Mouse (Mus musculus) spleen, postnatal 4 days (tissue): ENCODE data around the gene Btn2a2.

Experiments used
- DNase-seq, 2 experiments: peaks; one replicate each; pipeline ENCODE4 v3.0.0; 2022; ENCODE audit warnings: low spot score in 2 of 2

Btn2a2 gene

GRCm38 (mm10) chr13:23497656-23498321 is 9.1 kb upstream of the Btn2a2 start:
- DNase-seq: peak; percentile 48 to 72

- DNase-seq: no peak
Observed at GRCm38 (mm10) chr13:23495526-23495925, 6.9 kb upstream of the Btn2a2 start.

DNA sequence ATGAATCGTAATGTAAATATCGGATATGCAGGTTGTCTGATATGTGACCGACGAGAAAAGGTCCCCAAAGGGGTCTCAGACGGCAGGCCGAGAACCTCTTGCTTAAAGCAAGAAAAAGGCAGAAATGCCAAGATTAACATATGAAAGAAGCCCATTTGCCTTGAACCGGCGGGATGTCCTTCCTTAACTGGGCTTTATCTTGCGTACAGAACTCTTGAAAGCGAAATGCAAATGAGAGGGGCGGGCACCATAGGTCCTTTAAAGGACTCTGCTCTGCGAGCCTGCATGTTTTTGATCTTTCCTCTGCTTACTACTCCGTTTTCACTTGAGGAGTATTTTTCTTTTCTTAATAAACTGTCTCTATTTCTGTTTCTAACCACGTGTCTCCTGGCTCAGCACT is 3.3 kb upstream of the Btn2a2 start:
- no peak for DNase-seq

DNA sequence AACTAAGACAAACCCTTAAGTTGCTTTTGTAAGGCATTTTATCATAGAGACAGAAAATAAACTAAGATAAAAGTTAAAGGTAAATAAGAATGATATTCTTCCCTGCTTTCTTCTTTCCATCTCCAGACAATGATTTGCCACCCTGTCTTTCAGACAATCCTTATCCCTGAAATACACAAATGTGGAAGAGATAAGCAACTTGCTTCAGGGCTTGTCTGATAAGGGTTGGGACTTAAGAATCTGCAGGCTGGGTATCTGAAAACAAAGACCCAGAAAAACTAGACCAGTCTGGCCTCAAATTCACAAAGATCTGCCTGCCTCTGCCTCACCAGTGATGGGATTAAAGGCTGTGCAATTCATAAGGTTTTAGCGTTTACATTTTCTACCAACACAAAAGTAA is 2.6 kb upstream of the Btn2a2 start:
- no peak for DNase-seq

DNA sequence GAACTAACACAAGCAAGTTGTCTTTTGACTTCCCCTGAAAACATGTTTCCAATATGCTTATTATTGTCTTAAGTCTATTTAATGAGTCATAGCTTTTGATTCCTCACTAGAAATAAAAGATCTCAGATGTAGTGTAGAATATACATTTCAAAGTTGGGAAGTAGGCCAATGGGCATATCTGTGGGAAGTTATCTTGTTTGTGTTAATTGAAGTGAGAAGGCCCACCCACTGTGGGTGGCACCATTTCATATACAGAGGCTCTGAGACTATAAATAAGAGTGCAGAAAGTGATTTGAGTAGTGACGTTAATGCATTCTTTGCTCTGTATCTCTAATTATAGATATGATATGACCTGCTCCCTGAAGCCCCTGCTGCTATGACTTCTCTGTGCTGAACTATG is 2.2 kb upstream of the Btn2a2 start:
- DNase-seq: no peak

DNA sequence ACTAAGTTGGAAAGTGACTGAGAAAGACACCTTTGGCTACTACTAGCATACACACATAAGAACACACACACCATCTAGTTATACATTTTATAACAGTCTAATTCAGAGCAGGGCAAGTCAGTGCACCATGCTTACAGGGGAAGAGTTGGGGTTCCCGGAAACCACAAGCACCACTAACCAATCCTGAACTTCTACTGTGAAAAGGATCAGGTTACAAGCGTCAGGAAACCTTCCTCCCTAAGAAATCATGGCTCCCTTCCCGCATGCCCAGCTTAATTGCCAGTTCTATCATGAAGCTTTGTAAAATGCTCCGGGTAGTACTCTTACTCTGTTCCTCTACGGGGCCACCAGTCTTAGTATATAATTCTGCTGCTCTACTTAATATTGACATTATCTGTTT is 3.4 kb downstream of the Btn2a2 start:
- no peak for DNase-seq

- no peak for DNase-seq
Observed at GRCm38 (mm10) chr13:23483153-23483552, 5.5 kb downstream of the Btn2a2 start.

DNA sequence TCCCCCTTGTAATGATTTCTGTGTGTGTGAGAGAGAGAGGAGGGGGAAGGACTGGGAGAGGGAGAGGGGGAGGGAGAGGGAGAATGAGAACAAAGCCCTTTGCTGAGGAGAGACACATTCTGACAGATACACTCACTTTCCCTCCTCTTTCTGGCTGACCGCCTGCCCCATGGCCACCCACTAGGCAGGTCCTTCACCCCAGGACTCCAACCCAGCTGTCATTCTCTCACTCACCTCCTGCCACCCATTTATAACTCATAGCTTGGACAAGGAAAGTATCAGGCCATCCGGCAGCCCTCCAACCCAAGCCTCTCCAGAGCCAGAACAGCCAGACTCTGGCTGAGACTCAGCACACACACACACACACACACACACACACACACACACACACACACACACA is 13.0 kb downstream of the Btn2a2 start:
- no peak for DNase-seq

DNA sequence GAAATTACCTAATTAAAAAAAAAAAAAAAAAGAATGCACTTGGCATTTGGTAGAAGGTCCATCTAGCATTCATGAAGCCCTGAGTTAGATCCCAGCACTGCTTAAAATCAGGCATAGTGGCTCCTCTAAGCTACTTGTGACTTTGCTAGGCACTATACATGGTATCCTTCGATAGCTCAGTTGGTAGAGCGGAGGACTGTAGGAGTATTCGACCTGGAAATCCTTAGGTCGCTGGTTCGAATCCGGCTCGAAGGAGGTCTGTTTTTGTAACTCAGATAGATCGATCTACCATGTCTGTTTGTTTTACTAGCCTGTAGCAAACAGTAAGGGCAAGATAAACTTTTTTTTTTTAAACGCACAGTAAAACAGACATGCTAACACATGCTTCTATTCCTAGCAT is 21.7 kb downstream of the Btn2a2 start:
- DNase-seq: peak; percentile 77 to 87

DNA sequence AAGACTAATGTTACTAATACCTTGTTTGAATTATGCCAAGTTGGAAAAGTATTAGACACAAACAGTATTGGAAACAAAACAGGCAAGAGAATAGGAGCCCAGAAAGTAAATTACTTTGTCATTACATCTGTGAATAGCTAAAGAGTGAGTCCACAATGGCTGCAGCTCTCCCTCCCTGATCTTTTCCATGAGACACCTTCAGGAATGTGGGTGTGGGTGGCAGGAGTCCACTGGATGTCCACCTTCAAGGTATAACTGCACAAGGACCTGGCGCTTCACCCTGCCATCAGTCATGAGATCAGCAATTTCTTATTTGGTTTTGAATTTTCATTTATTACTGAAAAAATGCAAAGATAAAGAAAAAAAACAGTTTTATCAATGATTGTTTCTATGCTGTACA is 22.4 kb downstream of the Btn2a2 start:
- DNase-seq: no peak

- peak; percentile 22 to 69 for DNase-seq
Observed at GRCm38 (mm10) chr13:23465600-23466109, 23.0 kb downstream of the Btn2a2 start, which contains the start of gene Btn1a1. TSS of gene Btn1a1 (minus strand) at chr13:23465901.

DNA sequence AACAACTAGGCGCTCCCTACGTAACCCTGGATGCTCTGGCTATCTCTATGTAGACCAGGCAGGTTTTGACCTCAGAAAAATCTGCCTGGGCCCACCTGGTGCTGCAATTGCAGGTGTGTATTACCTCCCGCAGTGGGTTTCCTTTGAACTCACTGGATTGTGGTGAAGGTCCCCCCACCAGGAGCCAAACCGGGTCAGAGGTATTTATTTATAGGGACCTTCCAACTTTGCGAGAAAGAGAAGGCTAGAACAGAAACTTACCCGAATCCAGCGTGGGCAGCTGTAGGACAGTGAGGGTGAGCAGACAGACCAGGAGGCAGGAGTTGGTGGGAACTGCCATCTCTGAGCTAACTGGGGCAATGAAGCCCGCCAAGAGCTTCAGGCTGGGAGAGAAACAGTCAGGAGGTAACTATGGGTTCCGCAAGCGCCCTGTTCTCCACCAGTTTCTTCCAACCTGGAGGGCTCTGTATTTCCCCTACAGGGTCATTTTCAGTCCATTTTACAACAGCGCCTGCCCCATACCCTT is 23.8 kb downstream of the Btn2a2 start:
- DNase-seq: peak; percentile 15 to 68

DNA sequence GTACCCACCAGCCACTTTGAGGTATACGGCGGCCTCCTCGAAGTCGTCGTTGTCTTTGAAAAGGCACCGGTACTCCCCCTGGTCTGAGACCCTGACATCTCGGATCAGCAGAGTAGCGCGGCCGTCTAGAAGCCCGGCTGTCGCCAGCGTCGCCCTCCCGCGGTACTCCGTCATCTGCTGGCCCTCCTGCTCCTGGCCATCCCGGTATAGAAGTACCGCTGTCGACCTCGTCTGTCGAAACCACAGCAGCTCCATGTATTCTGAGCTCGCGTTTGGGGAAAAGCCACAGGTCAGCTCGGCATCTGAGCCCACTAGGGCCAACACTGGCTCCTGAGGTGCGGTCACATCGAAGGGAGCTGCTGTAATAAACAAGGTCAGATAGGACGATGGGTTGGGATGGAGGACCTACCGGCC is 24.4 kb downstream of the Btn2a2 start:
- peak; percentile 37 to 79 for DNase-seq

- DNase-seq: peak; percentile 80 to 88
Observed at GRCm38 (mm10) chr13:23463381-23464223, 25.1 kb downstream of the Btn2a2 start.

- no peak for DNase-seq
Observed at GRCm38 (mm10) chr13:23462669-23463068, 26.0 kb downstream of the Btn2a2 start.

GRCm38 (mm10) chr13:23462063-23462462 is 26.6 kb downstream of the Btn2a2 start:
- no peak for DNase-seq

DNA sequence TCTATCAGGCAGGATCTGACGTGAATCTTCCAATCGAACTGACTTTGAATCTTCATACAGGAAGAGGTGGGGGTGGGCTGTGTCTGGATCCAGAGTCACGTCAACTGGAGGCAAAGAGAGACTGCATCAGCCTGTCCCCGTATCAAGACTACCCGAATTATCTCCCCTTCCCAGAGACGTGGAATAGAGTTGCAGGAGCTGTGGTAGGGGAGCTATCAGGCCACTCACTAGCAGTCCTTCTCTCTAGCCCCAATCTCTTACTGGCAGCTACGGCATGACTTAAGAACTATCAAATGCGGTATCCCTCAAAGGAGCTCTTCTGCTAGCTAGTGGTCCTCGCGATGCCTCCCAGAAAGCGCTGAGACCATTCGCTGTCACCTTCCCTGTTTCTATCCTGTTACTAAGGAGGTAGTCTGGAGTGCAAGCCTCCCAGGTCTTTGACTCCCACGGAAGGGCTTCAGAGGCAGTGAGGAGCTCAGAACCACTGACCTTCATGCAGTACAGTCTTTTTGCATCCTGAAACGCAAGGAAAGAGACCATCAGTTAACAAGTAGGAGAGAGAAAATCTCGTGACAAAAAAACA is 29.3 kb downstream of the Btn2a2 start:
- peak; percentile 39 to 68 for DNase-seq

- DNase-seq: no peak
Observed at GRCm38 (mm10) chr13:23453926-23454325, 34.7 kb downstream of the Btn2a2 start.

GRCm38 (mm10) chr13:23453362-23453862 is 35.2 kb downstream of the Btn2a2 start:
- DNase-seq: peak; percentile 76 to 87

DNA sequence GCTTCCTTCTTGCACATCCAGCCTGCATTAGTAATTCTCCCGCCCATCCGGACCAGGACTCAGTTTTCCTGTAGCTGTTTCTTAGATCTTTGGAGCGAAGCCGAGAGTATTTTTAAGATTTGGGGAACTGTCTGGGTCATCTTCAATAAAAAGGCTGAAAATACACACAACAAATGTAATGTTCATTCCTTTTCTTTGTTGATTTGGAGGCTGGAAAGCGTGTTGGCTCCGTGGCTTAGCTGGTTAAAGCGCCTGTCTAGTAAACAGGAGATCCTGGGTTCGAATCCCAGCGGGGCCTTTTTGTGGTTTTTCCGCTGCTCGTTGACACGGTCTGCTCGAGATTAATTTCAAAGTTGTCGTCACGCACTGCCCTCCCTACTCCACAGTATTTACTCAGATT is 38.3 kb downstream of the Btn2a2 start:
- DNase-seq: peak; percentile 88 to 93

GRCm38 (mm10) chr13:23449235-23450095 is 39.2 kb downstream of the Btn2a2 start:
- DNase-seq: peak; percentile 70 to 82
